Mouse (Mus musculus) erythroblast, embryonic 14.5 days (primary cell): ENCODE measurements around the gene Prss33. TPM values are rescaled to one million over a fixed set of nuclear protein-coding genes. Genes with fewer than 3 reads are reported as not detected.

Experiments
- H3K27me3 ChIP-seq: 2 replicates; pipeline ENCODE4 v1.6.1; 2012; ENCODE audit warnings: inconsistent platforms; ENCODE audit not compliant: control insufficient read depth
- H3K36me3 ChIP-seq: 2 replicates; pipeline ENCODE4 v1.6.1; 2012; ENCODE audit warnings: mild to moderate bottlenecking, inconsistent platforms; ENCODE audit not compliant: control insufficient read depth
- H3K4me1 ChIP-seq: 2 replicates; pipeline ENCODE4 v1.6.1; 2012; ENCODE audit warnings: inconsistent platforms; ENCODE audit not compliant: control insufficient read depth
- H3K4me3 ChIP-seq: replicated peaks from 2 replicates; pipeline ENCODE3; 2012; ENCODE audit warnings: moderate library complexity, mild to moderate bottlenecking, inconsistent platforms
- H3K9me3 ChIP-seq: 2 replicates; pipeline ENCODE4 v1.6.1; 2012; ENCODE audit warnings: low read length, inconsistent platforms, mixed read lengths; ENCODE audit not compliant: control insufficient read depth
- GATA1 ChIP-seq: IDR thresholded peaks from 2 replicates; pipeline ENCODE4 v1.6.1; 2012; ENCODE audit warnings: low read length, inconsistent platforms, mixed read lengths
- TAL1 ChIP-seq: IDR thresholded peaks from 3 replicates; pipeline ENCODE4 v1.6.1; 2012; ENCODE audit warnings: low read length, inconsistent platforms, mixed read lengths
- polyA plus RNA-seq: library from polyadenylated mRNA; stranded (reverse); fragments of >175 nt; gene quantifications from 2 replicates; pipeline ENCODE4 v1.2.3, GENCODE M21; 2012

Prss33 gene
- polyA plus RNA-seq, 1 experiment: not detected

- H3K9me3 ChIP-seq: peaks cover 66% of the 10 kb centered on the region
These were observed 20.2 kb downstream of the Prss33 start for GRCm38 (mm10) chr17:23815641-23816040.

DNA sequence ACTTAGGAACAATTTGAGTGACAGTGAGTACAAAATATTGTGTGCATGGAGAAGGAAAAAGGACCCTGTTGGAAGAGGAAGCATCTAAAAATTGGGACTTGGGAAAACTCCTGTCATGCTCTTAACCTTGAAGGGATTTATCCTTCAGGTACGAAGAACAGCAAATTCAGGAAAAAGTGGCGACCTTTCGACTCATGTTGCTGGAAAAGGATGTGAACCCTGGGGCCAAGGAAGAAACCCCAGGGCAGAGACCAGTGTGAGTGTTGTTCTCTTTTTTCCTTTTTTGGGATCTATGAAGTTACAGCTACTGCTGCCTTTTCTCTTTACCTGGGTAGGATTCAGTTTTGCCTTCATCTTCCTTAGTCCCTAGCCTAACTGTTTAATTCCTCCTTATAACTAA is 27.9 kb downstream of the Prss33 start:
- Histone ChIP-seq H3K36me3 (peaks cover 75% of the 10 kb centered on the region), H3K4me1 (peaks cover 26% of the 10 kb centered on the region)
- TF ChIP-seq TAL1 (no peak), GATA1 (no peak)

More at GRCm38 (mm10) chr17:23815641-23816040, 20.2 kb downstream of the Prss33 start:
- H3K27me3 ChIP-seq: peaks cover 12% of the 10 kb centered on the region; the same call in 1 of the 2 replicates
- H3K36me3 ChIP-seq: peaks cover 100% of the 10 kb centered on the region
- H3K4me1 ChIP-seq: no peaks in the 10 kb centered on the region
- no peak overlapping the region for H3K4me3 ChIP-seq
- no peak for TF ChIP-seq TAL1
- no peak for TF ChIP-seq GATA1

DNA sequence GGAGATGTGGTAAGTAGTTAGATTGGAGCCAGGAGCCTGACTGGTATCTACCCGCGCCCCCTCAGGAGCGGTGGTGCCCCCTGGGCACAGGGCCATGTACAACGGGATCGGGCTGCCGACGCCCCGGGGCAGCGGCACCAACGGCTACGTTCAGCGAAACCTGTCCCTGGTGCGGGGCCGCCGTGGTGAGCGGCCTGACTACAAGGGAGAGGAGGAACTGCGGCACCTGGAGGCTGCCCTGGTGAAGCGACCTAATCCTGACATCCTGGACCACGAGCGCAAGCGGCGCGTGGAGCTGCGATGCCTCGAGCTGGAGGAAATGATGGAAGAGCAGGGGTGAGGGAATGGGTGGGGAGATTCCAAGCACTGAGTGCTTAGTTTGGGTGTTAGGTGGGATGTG is 29.0 kb downstream of the Prss33 start:
- H3K27me3 ChIP-seq: no peaks in the 10 kb centered on the region
- peak overlapping the region; percentile 22 for H3K4me3 ChIP-seq
- peaks cover 31% of the 10 kb centered on the region for H3K4me1 ChIP-seq
- H3K9me3 ChIP-seq: no peaks in the 10 kb centered on the region
- TF ChIP-seq TAL1: no peak
- TF ChIP-seq GATA1: no peak
- H3K36me3 ChIP-seq: peaks cover 64% of the 10 kb centered on the region

More for the DNA sequence above, 27.9 kb downstream of the Prss33 start:
- H3K4me3 ChIP-seq: no peak overlapping the region
- H3K27me3 ChIP-seq: no peaks in the 10 kb centered on the region
- H3K9me3 ChIP-seq: no peaks in the 10 kb centered on the region

GRCm38 (mm10) chr17:23804426-23805085 is 31.3 kb downstream of the Prss33 start:
- peak overlapping the region; percentile 79 for H3K4me3 ChIP-seq
- no peaks in the 10 kb centered on the region for H3K9me3 ChIP-seq
- TF ChIP-seq TAL1 (no peak), GATA1 (no peak)
- no peaks in the 10 kb centered on the region; the same call in 1 of the 2 replicates for H3K27me3 ChIP-seq
- H3K36me3 ChIP-seq: peaks cover 41% of the 10 kb centered on the region
- H3K4me1 ChIP-seq: peaks cover 35% of the 10 kb centered on the region

- H3K4me1 ChIP-seq: peaks cover 35% of the 10 kb centered on the region
- no peaks in the 10 kb centered on the region; the same call in 1 of the 2 replicates for H3K27me3 ChIP-seq
- peaks cover 31% of the 10 kb centered on the region for H3K36me3 ChIP-seq
- H3K9me3 ChIP-seq: no peaks in the 10 kb centered on the region
- no peak for TF ChIP-seq TAL1
- H3K4me3 ChIP-seq: peak overlapping the region; percentile 79
These were observed 32.4 kb downstream of the Prss33 start for GRCm38 (mm10) chr17:23803366-23804041.

DNA sequence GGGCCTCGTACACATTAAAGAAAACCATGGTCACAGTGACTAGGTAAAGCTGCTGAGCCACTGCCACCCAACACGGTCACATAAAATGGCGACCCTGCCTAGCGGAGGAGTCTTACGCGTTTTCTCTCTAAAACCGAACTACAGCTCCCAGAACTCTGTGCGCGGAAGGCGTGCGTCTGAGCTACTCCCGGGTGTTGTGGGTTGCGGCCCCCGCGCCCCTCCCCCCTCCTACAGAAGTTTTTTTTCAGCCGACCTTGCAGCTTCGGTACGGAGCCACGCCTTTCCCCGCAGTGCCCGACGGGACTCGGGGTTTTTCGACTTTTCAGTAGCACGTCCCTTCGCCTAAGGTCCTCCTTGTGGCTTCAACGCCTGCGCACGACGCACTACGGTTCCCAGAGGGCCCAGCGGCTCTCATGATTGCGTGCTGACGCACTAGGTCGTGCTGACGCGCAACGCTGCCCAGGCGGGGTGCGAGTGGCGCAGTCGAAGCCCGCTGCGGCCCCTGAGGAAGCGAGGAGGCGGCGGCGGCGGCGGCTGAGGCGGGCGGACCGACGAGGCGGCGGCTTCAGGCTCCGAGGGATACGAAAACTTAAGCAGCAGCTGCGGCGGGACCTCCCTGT is 33.0 kb downstream of the Prss33 start:
- no peaks in the 10 kb centered on the region for H3K9me3 ChIP-seq
- TF ChIP-seq GATA1: no peak
- no peak for TF ChIP-seq TAL1
- H3K36me3 ChIP-seq: peaks cover 24% of the 10 kb centered on the region
- peaks cover 35% of the 10 kb centered on the region for H3K4me1 ChIP-seq
- H3K4me3 ChIP-seq: peak overlapping the region; percentile 79
- no peaks in the 10 kb centered on the region; the same call in 1 of the 2 replicates for H3K27me3 ChIP-seq

- Histone ChIP-seq H3K27me3 (no peaks in the 10 kb centered on the region; the same call in 1 of the 2 replicates), H3K9me3 (no peaks in the 10 kb centered on the region), H3K4me1 (peaks cover 28% of the 10 kb centered on the region), H3K36me3 (peaks cover 12% of the 10 kb centered on the region), H3K4me3 (no peak overlapping the region)
- TF ChIP-seq TAL1 (no peak), GATA1 (no peak)
These were observed 34.2 kb downstream of the Prss33 start for GRCm38 (mm10) chr17:23801627-23802026.

DNA sequence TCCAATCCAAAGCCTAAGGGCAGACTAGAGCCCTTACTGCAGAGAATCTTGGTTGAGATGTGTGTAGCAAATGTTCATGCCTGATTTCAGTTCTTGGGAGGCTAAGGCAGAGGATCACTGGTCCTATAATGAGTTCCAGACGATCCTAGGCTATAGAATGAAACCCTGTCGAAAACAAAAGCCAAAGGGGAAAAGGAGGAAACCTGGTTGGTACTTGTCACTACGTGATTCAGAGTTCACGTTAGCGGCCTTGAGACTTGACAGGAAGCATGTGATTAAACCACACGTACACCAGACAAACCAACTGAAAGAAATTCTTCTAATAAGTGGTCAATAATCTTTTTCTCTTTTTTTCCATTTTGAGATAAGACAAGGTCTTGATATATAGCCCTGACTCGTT is 38.5 kb downstream of the Prss33 start:
- Histone ChIP-seq H3K36me3 (no peaks in the 10 kb centered on the region), H3K27me3 (no peaks in the 10 kb centered on the region; the same call in 1 of the 2 replicates), H3K9me3 (no peaks in the 10 kb centered on the region), H3K4me3 (no peak overlapping the region), H3K4me1 (peaks cover 5% of the 10 kb centered on the region)
- TF ChIP-seq TAL1 (no peak), GATA1 (no peak)

DNA sequence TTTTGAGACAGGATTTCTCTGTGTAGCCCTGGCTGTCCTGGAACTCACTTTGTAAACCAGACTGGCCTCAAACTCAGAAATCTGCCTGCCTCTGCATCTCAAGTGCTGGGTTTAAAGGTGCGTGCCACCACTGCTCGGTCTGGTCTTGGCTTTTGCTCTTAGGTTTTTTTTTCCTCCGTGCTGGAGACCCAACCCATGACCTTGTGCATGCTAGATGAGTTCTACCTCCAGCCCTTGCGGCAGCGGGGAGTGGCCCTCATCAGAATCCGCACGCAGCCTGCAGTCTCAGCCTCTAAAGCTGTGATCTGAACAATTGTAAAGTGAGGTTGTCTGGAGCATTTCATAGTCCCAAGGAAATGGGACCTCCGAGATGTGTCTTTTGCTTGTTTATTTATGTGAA is 40.5 kb downstream of the Prss33 start:
- H3K27me3 ChIP-seq: peaks cover 8% of the 10 kb centered on the region
- TF ChIP-seq TAL1 (no peak), GATA1 (no peak)

More for the DNA sequence above, 40.5 kb downstream of the Prss33 start:
- H3K9me3 ChIP-seq: no peaks in the 10 kb centered on the region
- H3K36me3 ChIP-seq: no peaks in the 10 kb centered on the region
- H3K4me3 ChIP-seq: no peak overlapping the region
- peaks cover 6% of the 10 kb centered on the region for H3K4me1 ChIP-seq
